Mouse (Mus musculus): ENCODE data around the gene 1700029H14Rik. TPM values are rescaled to one million over a fixed set of nuclear protein-coding genes. Genes with fewer than 3 reads are reported as not detected.

The 1700029H14Rik gene
- polyA plus RNA-seq, 1 experiment from 2014 or later, result not detected

DNA sequence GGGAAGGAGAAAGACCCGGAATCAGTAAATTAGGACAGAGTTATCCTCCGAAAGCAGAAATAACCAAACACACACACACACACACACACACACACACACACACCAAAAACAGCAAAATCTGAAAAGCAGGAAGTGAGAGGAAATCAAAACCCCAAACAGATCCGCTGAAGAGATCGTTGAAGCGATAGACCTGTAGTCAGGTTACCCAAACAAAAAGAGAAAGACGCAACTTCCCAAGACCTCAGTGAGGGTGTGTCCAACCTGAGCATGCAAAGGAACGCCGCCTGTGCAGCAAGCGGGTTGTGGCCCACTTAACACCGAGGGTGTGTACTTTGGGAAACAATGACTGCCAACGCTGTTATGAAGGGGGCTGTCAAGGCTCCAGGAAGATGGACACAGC is 38.9 kb upstream of the 1700029H14Rik start:
- H3K36me3 ChIP-seq (replicated peaks; ENCODE audit: insufficient read depth, low read length), result peaks cover 10% of the 10 kb centered on the region; the same call in 1 of the 2 replicates
- H3K27ac ChIP-seq (ENCODE audit: low read depth), result peak overlapping the region; percentile 76
- TF ChIP-seq CTCF (IDR thresholded peaks at IDR 0.05; ENCODE audit: low read depth) (no peak), EP300 (IDR thresholded peaks at IDR 0.05; ENCODE audit: low read depth) (no peak)
- no peaks in the 10 kb centered on the region for H3K9me3 ChIP-seq (ENCODE audit: low read length)
- peak overlapping the region; percentile 53 for H3K4me2 ChIP-seq (ENCODE audit: low read depth, low read length)
- no peak for ATAC-seq
- no peak for DNase-seq
- peaks cover 16% of the 10 kb centered on the region for H3K4me1 ChIP-seq (ENCODE audit: insufficient read depth)
- H3K9ac ChIP-seq (replicated peaks), result no peak overlapping the region
- no peak overlapping the region for H3K4me3 ChIP-seq (ENCODE audit: low read depth, low read length)
- no peaks in the 10 kb centered on the region for H3K27me3 ChIP-seq (ENCODE audit: insufficient read depth, low read length)
- 26% methylated on average over 11 of the region's 11 CpGs for WGBS (ENCODE audit: insufficient replicate concordance)

DNA sequence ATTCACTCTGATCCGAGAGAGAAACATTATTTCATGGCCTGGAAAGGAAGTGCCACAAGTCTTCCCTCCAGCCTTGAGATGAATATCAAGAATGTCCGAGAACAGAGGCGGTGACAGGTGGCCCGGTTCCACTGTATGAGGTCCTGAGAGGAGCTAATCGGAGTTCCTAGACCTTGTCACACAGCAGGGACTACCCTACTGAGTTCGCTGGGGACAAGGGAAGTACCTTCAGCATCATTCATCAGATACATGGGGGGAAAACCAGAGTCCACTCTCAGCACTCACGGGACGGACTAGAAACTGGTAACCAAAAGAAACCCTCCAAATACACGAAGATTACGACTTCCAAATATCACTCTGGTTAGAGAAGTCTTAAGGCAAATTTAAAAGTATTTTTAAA is 38.5 kb upstream of the 1700029H14Rik start:
- DNase-seq (no peak), ATAC-seq (no peak)
- no peak overlapping the region for H3K4me3 ChIP-seq (ENCODE audit: low read depth, low read length)
- WGBS (ENCODE audit: insufficient replicate concordance), result 36% methylated on average over 10 of the region's 10 CpGs
- TF ChIP-seq CTCF (IDR thresholded peaks at IDR 0.05; ENCODE audit: low read depth), result no peak
- no peak for TF ChIP-seq EP300 (IDR thresholded peaks at IDR 0.05; ENCODE audit: low read depth)
- peak overlapping the region; percentile 53 for H3K4me2 ChIP-seq (ENCODE audit: low read depth, low read length)
- peaks cover 17% of the 10 kb centered on the region for H3K4me1 ChIP-seq (ENCODE audit: insufficient read depth)
- H3K27ac ChIP-seq (ENCODE audit: low read depth), result peak overlapping the region; percentile 76
- H3K9ac ChIP-seq (replicated peaks), result no peak overlapping the region
- H3K27me3 ChIP-seq (ENCODE audit: insufficient read depth, low read length), result no peaks in the 10 kb centered on the region
- H3K9me3 ChIP-seq (ENCODE audit: low read length), result no peaks in the 10 kb centered on the region
- H3K36me3 ChIP-seq (replicated peaks; ENCODE audit: insufficient read depth, low read length), result peaks cover 10% of the 10 kb centered on the region; the same call in 1 of the 2 replicates

DNA sequence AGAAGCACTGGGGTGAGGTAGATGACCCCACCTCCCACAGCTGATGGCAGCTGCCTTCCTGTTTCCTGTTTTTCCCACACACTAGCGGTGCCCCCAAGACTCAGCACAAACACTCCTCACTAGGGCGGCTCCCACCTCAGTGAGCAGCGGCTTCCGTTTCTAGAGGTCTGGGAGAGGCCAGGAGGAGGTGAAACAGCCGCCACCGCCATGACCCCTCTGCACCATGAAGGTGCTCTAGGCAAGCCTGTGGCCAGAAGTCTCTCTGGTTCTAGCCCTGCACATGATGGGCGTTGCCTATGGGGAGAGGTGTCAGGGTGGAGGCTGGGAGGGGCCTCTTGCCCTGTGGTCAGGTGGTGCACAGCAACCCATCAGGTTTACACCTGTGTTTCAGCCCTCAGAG is 37.9 kb upstream of the 1700029H14Rik start:
- Histone ChIP-seq H3K27ac (ENCODE audit: low read depth) (peak overlapping the region; percentile 76), H3K4me2 (ENCODE audit: low read depth, low read length) (peak overlapping the region; percentile 53), H3K9ac (replicated peaks) (no peak overlapping the region), H3K36me3 (replicated peaks; ENCODE audit: insufficient read depth, low read length) (peaks cover 10% of the 10 kb centered on the region; the same call in 1 of the 2 replicates), H3K27me3 (ENCODE audit: insufficient read depth, low read length) (no peaks in the 10 kb centered on the region), H3K9me3 (ENCODE audit: low read length) (no peaks in the 10 kb centered on the region), H3K4me3 (ENCODE audit: low read depth, low read length) (no peak overlapping the region), H3K4me1 (ENCODE audit: insufficient read depth) (peaks cover 19% of the 10 kb centered on the region)
- no peak for TF ChIP-seq CTCF (IDR thresholded peaks at IDR 0.05; ENCODE audit: low read depth)
- DNase-seq, result peak; percentile 53
- ATAC-seq, result peak; percentile 74
- WGBS (ENCODE audit: insufficient replicate concordance), result 19% methylated on average over 7 of the region's 7 CpGs

DNA sequence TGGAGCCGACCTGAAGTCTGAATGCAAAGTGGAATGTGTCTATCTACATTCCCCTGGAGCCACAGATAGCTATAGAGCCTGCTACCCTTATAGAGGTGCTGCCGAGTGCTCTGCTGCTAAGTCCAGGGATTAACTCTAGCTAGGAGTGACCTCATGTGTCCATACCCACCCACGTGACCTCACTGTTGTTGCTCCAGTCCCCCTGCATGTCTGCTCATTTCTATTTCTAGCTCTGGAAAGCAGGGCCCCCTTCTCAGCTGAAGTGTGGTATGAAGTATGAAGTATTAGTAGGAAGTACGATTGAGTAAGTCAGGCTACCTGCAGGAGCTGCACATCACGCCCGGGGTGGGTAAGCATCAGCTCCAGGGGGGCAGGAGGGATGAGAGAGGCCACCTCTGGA is 35.5 kb upstream of the 1700029H14Rik start:
- WGBS (ENCODE audit: insufficient replicate concordance), result 69% methylated on average over 6 of the region's 6 CpGs
- no peak overlapping the region for H3K4me3 ChIP-seq (ENCODE audit: low read depth, low read length)
- ATAC-seq (no peak), DNase-seq (no peak)
- H3K36me3 ChIP-seq (replicated peaks; ENCODE audit: insufficient read depth, low read length), result peaks cover 11% of the 10 kb centered on the region; the same call in 1 of the 2 replicates
- H3K4me1 ChIP-seq (ENCODE audit: insufficient read depth), result peaks cover 24% of the 10 kb centered on the region
- TF ChIP-seq EP300 (IDR thresholded peaks at IDR 0.05; ENCODE audit: low read depth), result no peak
- TF ChIP-seq CTCF (IDR thresholded peaks at IDR 0.05; ENCODE audit: low read depth), result no peak
- H3K27ac ChIP-seq (ENCODE audit: low read depth), result no peak overlapping the region
- no peaks in the 10 kb centered on the region for H3K9me3 ChIP-seq (ENCODE audit: low read length)
- H3K9ac ChIP-seq (replicated peaks), result no peak overlapping the region
- no peak overlapping the region for H3K4me2 ChIP-seq (ENCODE audit: low read depth, low read length)
- H3K27me3 ChIP-seq (ENCODE audit: insufficient read depth, low read length), result no peaks in the 10 kb centered on the region

DNA sequence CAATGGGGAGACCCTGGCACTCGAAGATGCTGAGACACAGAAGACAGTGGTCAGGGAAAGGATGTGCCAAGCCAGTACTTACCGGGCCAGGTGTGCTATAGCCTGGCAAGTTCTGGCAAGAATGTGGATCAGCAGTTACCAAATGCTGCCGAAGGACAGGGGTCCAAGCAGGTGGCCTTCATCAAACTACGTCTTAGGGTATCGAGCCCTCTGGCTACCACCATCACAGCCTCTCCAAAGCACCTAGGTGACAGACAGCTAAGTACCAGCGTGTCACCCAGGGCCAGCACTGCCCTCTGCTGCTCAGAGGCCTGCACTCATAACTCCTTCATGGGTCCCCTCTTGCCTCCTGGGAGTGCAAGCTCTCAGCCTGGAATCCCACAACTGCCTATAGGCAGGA is 33.6 kb upstream of the 1700029H14Rik start:
- H3K27me3 ChIP-seq (ENCODE audit: insufficient read depth, low read length), result no peaks in the 10 kb centered on the region
- no peaks in the 10 kb centered on the region for H3K9me3 ChIP-seq (ENCODE audit: low read length)
- H3K9ac ChIP-seq (replicated peaks), result no peak overlapping the region
- H3K4me2 ChIP-seq (ENCODE audit: low read depth, low read length), result no peak overlapping the region
- H3K4me1 ChIP-seq (ENCODE audit: insufficient read depth), result peaks cover 24% of the 10 kb centered on the region
- DNase-seq, result no peak
- WGBS (ENCODE audit: insufficient replicate concordance), result 71% methylated on average over 6 of the region's 6 CpGs
- H3K4me3 ChIP-seq (ENCODE audit: low read depth, low read length), result no peak overlapping the region
- peaks cover 11% of the 10 kb centered on the region; the same call in 1 of the 2 replicates for H3K36me3 ChIP-seq (replicated peaks; ENCODE audit: insufficient read depth, low read length)
- peak; percentile 48 for TF ChIP-seq CTCF (IDR thresholded peaks at IDR 0.05; ENCODE audit: low read depth)
- TF ChIP-seq EP300 (IDR thresholded peaks at IDR 0.05; ENCODE audit: low read depth), result no peak
- H3K27ac ChIP-seq (ENCODE audit: low read depth), result peak overlapping the region; percentile 84
- ATAC-seq, result no peak

DNA sequence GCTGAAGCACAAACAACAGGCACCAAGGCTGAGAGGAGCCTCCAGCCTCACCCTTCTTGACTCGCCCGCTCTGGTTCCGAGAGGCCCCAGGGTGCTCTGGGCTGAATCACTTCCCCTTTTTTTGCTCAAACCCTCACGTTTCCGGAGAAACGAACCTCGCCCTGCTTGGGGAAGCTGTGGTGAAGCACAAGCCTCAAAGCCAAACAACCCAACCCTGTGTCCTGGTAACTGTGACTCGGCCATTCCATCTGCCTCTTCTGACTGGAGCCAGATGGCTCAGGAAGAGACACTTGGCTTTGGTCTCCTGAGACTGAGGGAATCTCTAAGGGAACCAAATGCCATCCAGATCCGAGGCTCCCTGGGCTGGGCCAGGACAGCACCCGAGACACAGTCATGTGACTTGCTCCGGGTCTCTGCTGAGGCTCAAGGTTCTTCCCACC is 32.6 kb upstream of the 1700029H14Rik start:
- Histone ChIP-seq H3K36me3 (replicated peaks; ENCODE audit: insufficient read depth, low read length) (peaks cover 11% of the 10 kb centered on the region; the same call in 1 of the 2 replicates), H3K27ac (ENCODE audit: low read depth) (peak overlapping the region; percentile 84), H3K4me3 (ENCODE audit: low read depth, low read length) (no peak overlapping the region), H3K4me2 (ENCODE audit: low read depth, low read length) (peak overlapping the region; percentile 27; the same call in 1 of the 2 replicates), H3K9me3 (ENCODE audit: low read length) (no peaks in the 10 kb centered on the region), H3K27me3 (ENCODE audit: insufficient read depth, low read length) (no peaks in the 10 kb centered on the region), H3K4me1 (ENCODE audit: insufficient read depth) (peaks cover 18% of the 10 kb centered on the region), H3K9ac (replicated peaks) (no peak overlapping the region)
- peak; percentile 76 for DNase-seq
- WGBS (ENCODE audit: insufficient replicate concordance), result 30% methylated on average over 11 of the region's 11 CpGs
- ATAC-seq, result peak; percentile 80
- TF ChIP-seq EP300 (IDR thresholded peaks at IDR 0.05; ENCODE audit: low read depth), result no peak
- no peak for TF ChIP-seq CTCF (IDR thresholded peaks at IDR 0.05; ENCODE audit: low read depth)

Measured in liver, postnatal 0 days (tissue).